Mouse (Mus musculus): ENCODE data around the gene Sav1.

The Sav1 gene

GRCm38 (mm10) chr12:69986786-69987497 lies at the start of gene Sav1:
Gene Sav1, minus strand, starts transcription at chr12:69987002.
- peak; percentile 91 for DNase-seq

GRCm38 (mm10) chr12:70026233-70026632 lies 39.4 kb upstream of the Sav1 start:
- DNase-seq = no peak

- DNase-seq = no peak
Observed at GRCm38 (mm10) chr12:70025431-70025830, 38.6 kb upstream of the Sav1 start.

- DNase-seq = no peak
Observed at GRCm38 (mm10) chr12:70023580-70023979, 36.8 kb upstream of the Sav1 start.

GRCm38 (mm10) chr12:70018153-70018552 lies 31.4 kb upstream of the Sav1 start:
- DNase-seq = no peak

- no peak for DNase-seq
Observed at GRCm38 (mm10) chr12:70015936-70016335, 29.1 kb upstream of the Sav1 start.

GRCm38 (mm10) chr12:70011681-70012080 lies 24.9 kb upstream of the Sav1 start:
- DNase-seq = no peak

GRCm38 (mm10) chr12:70010356-70010755 lies 23.6 kb upstream of the Sav1 start:
- no peak for DNase-seq

- DNase-seq = no peak
Observed at GRCm38 (mm10) chr12:70005103-70005502, 18.3 kb upstream of the Sav1 start.

GRCm38 (mm10) chr12:69998186-69998983 lies 11.6 kb upstream of the Sav1 start:
- DNase-seq = no peak

GRCm38 (mm10) chr12:69995382-69995781 lies 8.6 kb upstream of the Sav1 start:
- DNase-seq = no peak

GRCm38 (mm10) chr12:69986241-69986762 lies 500 bp downstream of the Sav1 start:
- DNase-seq = no peak

GRCm38 (mm10) chr12:69985546-69985945 lies 1.3 kb downstream of the Sav1 start:
- no peak for DNase-seq

- DNase-seq = no peak
Observed at GRCm38 (mm10) chr12:69982874-69983273, 3.9 kb downstream of the Sav1 start.

- DNase-seq = no peak
Observed at GRCm38 (mm10) chr12:69977376-69977998, 9.3 kb downstream of the Sav1 start.

GRCm38 (mm10) chr12:69976688-69977087 lies 10.1 kb downstream of the Sav1 start:
- no peak for DNase-seq

- no peak for DNase-seq
Observed at GRCm38 (mm10) chr12:69973666-69974065, 13.1 kb downstream of the Sav1 start.

- DNase-seq = no peak
Observed at GRCm38 (mm10) chr12:69968154-69968553, 18.6 kb downstream of the Sav1 start.

GRCm38 (mm10) chr12:69967112-69967511 lies 19.7 kb downstream of the Sav1 start:
- DNase-seq = no peak

- no peak for DNase-seq
Observed at GRCm38 (mm10) chr12:69966071-69966470, 20.7 kb downstream of the Sav1 start.

- DNase-seq = no peak
Observed at GRCm38 (mm10) chr12:69965644-69966043, 21.2 kb downstream of the Sav1 start.

GRCm38 (mm10) chr12:69963141-69963540 lies 23.7 kb downstream of the Sav1 start:
- DNase-seq = no peak

GRCm38 (mm10) chr12:69962468-69962867 lies 24.3 kb downstream of the Sav1 start:
- DNase-seq = peak; percentile 48

GRCm38 (mm10) chr12:69957378-69957777 lies 29.4 kb downstream of the Sav1 start:
- DNase-seq = no peak

All from right cerebral cortex, postnatal 25 days (tissue).